ENCODE assay signal across 10 mouse cellular contexts in the genomic region with DNA sequence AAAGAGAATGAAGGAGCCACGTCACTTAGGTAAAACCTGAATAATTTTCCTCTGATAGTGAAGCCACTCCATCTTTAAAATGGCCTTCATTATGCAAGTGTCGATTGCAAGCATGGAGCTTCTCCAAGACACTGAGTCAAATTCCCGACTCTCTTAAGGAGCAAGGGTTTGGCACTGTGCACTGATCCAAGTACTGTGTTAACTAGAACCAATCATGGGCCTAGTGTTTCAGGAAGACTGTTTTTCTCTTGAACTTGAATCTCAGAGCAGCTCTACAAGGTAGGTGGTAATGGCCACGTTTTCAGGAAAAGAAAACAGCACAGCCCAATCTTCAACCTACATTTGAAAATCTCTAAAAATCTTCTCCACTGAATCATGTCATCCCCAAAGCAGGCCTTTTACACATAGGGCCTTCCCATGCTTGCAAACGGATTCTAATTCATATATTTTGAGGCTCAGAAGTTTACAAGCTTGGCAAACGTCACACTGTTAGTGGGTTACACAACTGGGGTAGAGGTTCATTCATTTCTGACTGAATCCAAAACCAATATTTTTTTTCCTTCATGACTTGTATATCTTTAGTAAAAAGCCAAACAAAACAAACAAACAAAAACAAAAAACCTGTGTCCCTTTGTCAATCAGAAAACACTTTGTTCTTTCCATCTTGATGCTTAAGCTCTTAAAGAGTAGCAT.
A peak's percentile ranks its signal among the peaks of the same experiment; 100 is the strongest.
DNase-seq lines count a peak whose midpoint lies in the region; ATAC-seq and TF ChIP-seq lines count a peak whose summit lies in the region.
"Had no signal": no experiment of that assay in that cellular context is flagged by ENCODE, and none has a peak within 500 bp of the region (broad histone marks: within the 10 kb centered on the region; RNA-seq: fewer than 3 reads in every experiment).

No protein-coding gene starts in this region.

- no peaks in the 10 kb centered on the region for H3K27me3 ChIP-seq in forebrain, embryonic 10.5 days (ENCODE audit: poor library complexity, severe bottlenecking)
- H3K27me3 ChIP-seq in forebrain, embryonic 15.5 days = no peaks in the 10 kb centered on the region
- no peaks in the 10 kb centered on the region for H3K27me3 ChIP-seq in lung, embryonic 14.5 days (ENCODE audit: insufficient read depth, low read length)
- H3K27me3 ChIP-seq in embryonic facial prominence, embryonic 14.5 days (replicated peaks; ENCODE audit: control insufficient read depth, insufficient read depth, low read length) = no peaks in the 10 kb centered on the region
- H3K27me3 ChIP-seq in neural tube, embryonic 12.5 days (replicated peaks) = no peaks in the 10 kb centered on the region

- H3K27ac ChIP-seq in forebrain, embryonic 10.5 days = peak overlapping the region; percentile 84; the same call in 1 of the 2 replicates
- no peak overlapping the region for H3K27ac ChIP-seq in forebrain, embryonic 15.5 days (replicated peaks)
- no peak overlapping the region for H3K27ac ChIP-seq in lung, embryonic 14.5 days (ENCODE audit: low read depth)
- no peak overlapping the region for H3K27ac ChIP-seq in embryonic facial prominence, embryonic 14.5 days (replicated peaks; ENCODE audit: low read depth, low read length)
- H3K27ac ChIP-seq in neural tube, embryonic 12.5 days = peak overlapping the region; percentile 88

- TF ChIP-seq CTCF in lung, embryonic 14.5 days (IDR thresholded peaks at IDR 0.05; ENCODE audit: low read depth) = no peak

- WGBS in forebrain, embryonic 10.5 days = 91% methylated on average over 6 of the region's 6 CpGs
- 74% methylated on average over 6 of the region's 6 CpGs for WGBS in forebrain, embryonic 15.5 days
- WGBS in lung, embryonic 14.5 days = 72% methylated on average over 6 of the region's 6 CpGs
- WGBS in embryonic facial prominence, embryonic 14.5 days = 74% methylated on average over 6 of the region's 6 CpGs
- WGBS in neural tube, embryonic 12.5 days = 77% methylated on average over 6 of the region's 6 CpGs

- H3K9me3 ChIP-seq in forebrain, embryonic 10.5 days = no peaks in the 10 kb centered on the region
- H3K9me3 ChIP-seq in forebrain, embryonic 15.5 days = no peaks in the 10 kb centered on the region
- no peaks in the 10 kb centered on the region for H3K9me3 ChIP-seq in lung, embryonic 14.5 days (ENCODE audit: low read depth, low read length)
- H3K9me3 ChIP-seq in embryonic facial prominence, embryonic 14.5 days (ENCODE audit: control insufficient read depth, low read length) = no peaks in the 10 kb centered on the region
- no peaks in the 10 kb centered on the region for H3K9me3 ChIP-seq in neural tube, embryonic 12.5 days

- no peak for DNase-seq in forebrain, embryonic 10.5 days (ENCODE audit: extremely low spot score, low spot score)
- peak; percentile 34 for DNase-seq in lung, embryonic 14.5 days
- no peak for DNase-seq in lung, adult 18-20 months
- DNase-seq in embryonic facial prominence, embryonic 14.5 days (ENCODE audit: low spot score) = peak; percentile 22
- no peak for DNase-seq in frontal cortex, postnatal 25 days (ENCODE audit: low spot score in 2 of 2)
- no peak for DNase-seq in urinary bladder, postnatal 14 days (ENCODE audit: low spot score)
- DNase-seq: right cerebral cortex, postnatal 4 days had no signal

- H3K4me1 ChIP-seq in forebrain, embryonic 10.5 days = peaks cover 11% of the 10 kb centered on the region
- no peaks in the 10 kb centered on the region; the same call in 1 of the 2 replicates for H3K4me1 ChIP-seq in forebrain, embryonic 15.5 days
- H3K4me1 ChIP-seq in lung, embryonic 14.5 days (ENCODE audit: insufficient read depth) = no peaks in the 10 kb centered on the region
- H3K4me1 ChIP-seq in embryonic facial prominence, embryonic 14.5 days (ENCODE audit: control insufficient read depth, insufficient read depth, low read length) = no peaks in the 10 kb centered on the region; the same call in 1 of the 2 replicates
- peaks cover 10% of the 10 kb centered on the region for H3K4me1 ChIP-seq in neural tube, embryonic 12.5 days

- no peaks in the 10 kb centered on the region for H3K36me3 ChIP-seq in forebrain, embryonic 10.5 days (replicated peaks)
- no peaks in the 10 kb centered on the region for H3K36me3 ChIP-seq in forebrain, embryonic 15.5 days
- H3K36me3 ChIP-seq in lung, embryonic 14.5 days (ENCODE audit: insufficient read depth) = no peaks in the 10 kb centered on the region
- no peaks in the 10 kb centered on the region for H3K36me3 ChIP-seq in embryonic facial prominence, embryonic 14.5 days (ENCODE audit: control insufficient read depth, insufficient read depth, low read length)
- H3K36me3 ChIP-seq in neural tube, embryonic 12.5 days = no peaks in the 10 kb centered on the region

- no peak for ATAC-seq in forebrain, embryonic 15.5 days (replicated peaks)
- no peak for ATAC-seq in lung, embryonic 14.5 days (ENCODE audit: insufficient read depth)
- ATAC-seq in embryonic facial prominence, embryonic 14.5 days (ENCODE audit: low read depth) = no peak
- ATAC-seq in neural tube, embryonic 12.5 days (ENCODE audit: low FRiP score, low read depth) = no peak

- no peak overlapping the region for H3K4me2 ChIP-seq in forebrain, embryonic 15.5 days (replicated peaks)
- H3K4me2 ChIP-seq in lung, embryonic 14.5 days = no peak overlapping the region
- H3K4me2 ChIP-seq in embryonic facial prominence, embryonic 14.5 days (ENCODE audit: low read depth, low read length) = no peak overlapping the region
- no peak overlapping the region for H3K4me2 ChIP-seq in neural tube, embryonic 12.5 days (replicated peaks)

- no peak overlapping the region for H3K4me3 ChIP-seq in forebrain, embryonic 10.5 days
- no peak overlapping the region for H3K4me3 ChIP-seq in forebrain, embryonic 15.5 days
- H3K4me3 ChIP-seq in lung, embryonic 14.5 days (ENCODE audit: low read depth, low read length) = no peak overlapping the region
- no peak overlapping the region for H3K4me3 ChIP-seq in embryonic facial prominence, embryonic 14.5 days (ENCODE audit: low read depth, low read length)
- H3K4me3 ChIP-seq in neural tube, embryonic 12.5 days = no peak overlapping the region
- H3K4me3 ChIP-seq: erythroblast, embryonic 14.5 days had no signal

- no peak overlapping the region for H3K9ac ChIP-seq in forebrain, embryonic 15.5 days (replicated peaks)
- no peak overlapping the region for H3K9ac ChIP-seq in lung, embryonic 14.5 days
- no peak overlapping the region for H3K9ac ChIP-seq in embryonic facial prominence, embryonic 14.5 days (ENCODE audit: low read depth, low read length)
- H3K9ac ChIP-seq in neural tube, embryonic 12.5 days = no peak overlapping the region

Comparison
In these comparisons a context has a peak if more than half of its experiments do, and no peak if none do; other contexts are left out.
1. DNase-seq: peak in lung, embryonic 14.5 days (single experiment) and embryonic facial prominence, embryonic 14.5 days (single experiment); none in forebrain, embryonic 10.5 days (single experiment), lung, adult 18-20 months (0 of 2), frontal cortex, postnatal 25 days (0 of 2) and urinary bladder, postnatal 14 days (single experiment).
2. H3K27ac ChIP-seq: peak in forebrain, embryonic 10.5 days (single experiment) and neural tube, embryonic 12.5 days (single experiment); none in forebrain, embryonic 15.5 days (single experiment), lung, embryonic 14.5 days (single experiment) and embryonic facial prominence, embryonic 14.5 days (single experiment).